Mouse (Mus musculus): ENCODE data around the gene Gm26920. TPM values are rescaled to one million over a fixed set of nuclear protein-coding genes. Genes with fewer than 3 reads are reported as not detected.

Gm26920 gene
- polyA plus RNA-seq, 1 experiment from 2014 or later: 1.9 TPM

- peaks cover 64% of the 10 kb centered on the region for H3K36me3 ChIP-seq
- H3K4me1 ChIP-seq: 0 out of 2 replicates have a peak, but pooled peaks cover 4% of the 10 kb centered on the region
- H3K4me2 ChIP-seq: no peak overlapping the region
- ATAC-seq (ENCODE audit: low FRiP score): no peak
- H3K27me3 ChIP-seq (replicated peaks): no peaks in the 10 kb centered on the region
- WGBS: 90% methylated on average over 6 of the region's 6 CpGs
- H3K27ac ChIP-seq (replicated peaks): no peak overlapping the region
- no peak overlapping the region for H3K9ac ChIP-seq (replicated peaks)
- no peaks in the 10 kb centered on the region for H3K9me3 ChIP-seq (replicated peaks)
- no peak overlapping the region for H3K4me3 ChIP-seq (replicated peaks)
Observed at GRCm38 (mm10) chr7:30017226-30017625, 73.0 kb downstream of the Gm26920 start.

GRCm38 (mm10) chr7:30012956-30013363 is 77.2 kb downstream of the Gm26920 start:
- WGBS: 67% methylated on average over 4 of the region's 4 CpGs
- ATAC-seq (ENCODE audit: low FRiP score): peak; percentile 48; the same call in 1 of the 2 replicates
- Histone ChIP-seq H3K27me3 (replicated peaks) (no peaks in the 10 kb centered on the region), H3K4me2 (no peak overlapping the region), H3K9ac (replicated peaks) (no peak overlapping the region), H3K36me3 (peaks cover 36% of the 10 kb centered on the region), H3K27ac (replicated peaks) (no peak overlapping the region), H3K4me3 (replicated peaks) (no peak overlapping the region), H3K9me3 (replicated peaks) (no peaks in the 10 kb centered on the region), H3K4me1 (peaks cover 24% of the 10 kb centered on the region)

- Histone ChIP-seq H3K4me2 (no peak overlapping the region), H3K9ac (replicated peaks) (no peak overlapping the region), H3K36me3 (peaks cover 19% of the 10 kb centered on the region), H3K9me3 (replicated peaks) (no peaks in the 10 kb centered on the region), H3K27me3 (replicated peaks) (no peaks in the 10 kb centered on the region), H3K27ac (replicated peaks) (0 out of 2 replicates have a peak overlapping the region, but pooled peaks have one; percentile 45), H3K4me1 (peaks cover 24% of the 10 kb centered on the region), H3K4me3 (replicated peaks) (no peak overlapping the region)
- no peak for ATAC-seq (ENCODE audit: low FRiP score)
- 71% methylated on average over 10 of the region's 10 CpGs for WGBS
Observed at GRCm38 (mm10) chr7:30010551-30011195, 79.5 kb downstream of the Gm26920 start.

- no peaks in the 10 kb centered on the region for H3K9me3 ChIP-seq (replicated peaks)
- H3K4me1 ChIP-seq: peaks cover 24% of the 10 kb centered on the region
- H3K4me3 ChIP-seq (replicated peaks): 0 out of 2 replicates have a peak overlapping the region, but pooled peaks have one; percentile 2
- peak; percentile 62; the same call in 1 of the 2 replicates for ATAC-seq (ENCODE audit: low FRiP score)
- H3K27ac ChIP-seq (replicated peaks): peak overlapping the region; percentile 45
- WGBS: 28% methylated on average over 21 of the region's 21 CpGs
- H3K4me2 ChIP-seq: peak overlapping the region; percentile 39
- peaks cover 17% of the 10 kb centered on the region for H3K36me3 ChIP-seq
- no peak overlapping the region for H3K9ac ChIP-seq (replicated peaks)
- no peaks in the 10 kb centered on the region for H3K27me3 ChIP-seq (replicated peaks)
Observed at GRCm38 (mm10) chr7:30009321-30010085, 80.7 kb downstream of the Gm26920 start.

GRCm38 (mm10) chr7:30008020-30008690 is 82.1 kb downstream of the Gm26920 start:
- no peak overlapping the region for H3K9ac ChIP-seq (replicated peaks)
- peaks cover 9% of the 10 kb centered on the region; the same call in 1 of the 2 replicates for H3K36me3 ChIP-seq
- H3K4me2 ChIP-seq: no peak overlapping the region
- ATAC-seq (ENCODE audit: low FRiP score): no peak
- no peak overlapping the region for H3K4me3 ChIP-seq (replicated peaks)
- H3K9me3 ChIP-seq (replicated peaks): no peaks in the 10 kb centered on the region
- peaks cover 22% of the 10 kb centered on the region for H3K4me1 ChIP-seq
- no peaks in the 10 kb centered on the region for H3K27me3 ChIP-seq (replicated peaks)
- WGBS: 79% methylated on average over 6 of the region's 6 CpGs
- no peak overlapping the region for H3K27ac ChIP-seq (replicated peaks)

GRCm38 (mm10) chr7:30007601-30008000 is 82.6 kb downstream of the Gm26920 start:
- no peak for ATAC-seq (ENCODE audit: low FRiP score)
- Histone ChIP-seq H3K27me3 (replicated peaks) (no peaks in the 10 kb centered on the region), H3K4me1 (peaks cover 20% of the 10 kb centered on the region), H3K27ac (replicated peaks) (no peak overlapping the region), H3K4me3 (replicated peaks) (no peak overlapping the region), H3K9me3 (replicated peaks) (no peaks in the 10 kb centered on the region), H3K4me2 (no peak overlapping the region), H3K9ac (replicated peaks) (no peak overlapping the region), H3K36me3 (peaks cover 9% of the 10 kb centered on the region; the same call in 1 of the 2 replicates)
- 96% methylated on average over 1 of the region's 1 CpGs for WGBS

Small RNA genes within 50 kb of the gene (microRNA-seq; reads per million reads assigned to microRNA genes)
- not detected for gene Gm23368

Other genes starting within 250 kb of the Gm26920 start
- 10.6 and 12.3 TPM in 2 replicates for gene Zfp940, start 236.7 kb downstream of the Gm26920 start, polyA plus RNA-seq (2015; fragmentation: Nextera tagmentation; extraction: Ambion mirVana)
- 19.4 and 20.5 TPM in 2 replicates for gene Zfp420, start 230.4 kb downstream of the Gm26920 start, polyA plus RNA-seq (2015; fragmentation: Nextera tagmentation; extraction: Ambion mirVana)
- gene Zfp27, start 183.8 kb downstream of the Gm26920 start, polyA plus RNA-seq (2015; fragmentation: Nextera tagmentation; extraction: Ambion mirVana): 12.6 and 14.2 TPM in 2 replicates
- 5.1 and 6.1 TPM in 2 replicates for gene Zfp383, start 182.2 kb downstream of the Gm26920 start, polyA plus RNA-seq (2015; fragmentation: Nextera tagmentation; extraction: Ambion mirVana)
- gene Zfp74, start 136.3 kb downstream of the Gm26920 start, polyA plus RNA-seq (2015; fragmentation: Nextera tagmentation; extraction: Ambion mirVana): 20.0 and 20.2 TPM in 2 replicates
- gene Zfp568, start 106.5 kb downstream of the Gm26920 start, polyA plus RNA-seq (2015; fragmentation: Nextera tagmentation; extraction: Ambion mirVana): 5.1 and 6.9 TPM in 2 replicates
- gene Zfp14, start 39.0 kb downstream of the Gm26920 start, polyA plus RNA-seq (2015; fragmentation: Nextera tagmentation; extraction: Ambion mirVana): 8.4 and 11.2 TPM in 2 replicates
- 10.6 and 10.9 TPM in 2 replicates for gene Zfp82, start 17.5 kb downstream of the Gm26920 start, polyA plus RNA-seq (2015; fragmentation: Nextera tagmentation; extraction: Ambion mirVana)
- 13.2 and 15.6 TPM in 2 replicates for gene Zfp566, start 117 bp upstream of the Gm26920 start, polyA plus RNA-seq (2015; fragmentation: Nextera tagmentation; extraction: Ambion mirVana)
- gene Zfp260, start 4.4 kb upstream of the Gm26920 start, polyA plus RNA-seq (2015; fragmentation: Nextera tagmentation; extraction: Ambion mirVana): 78.0 and 82.0 TPM in 2 replicates
- 20.4 and 20.9 TPM in 2 replicates for gene Zfp382, start 31.5 kb upstream of the Gm26920 start, polyA plus RNA-seq (2015; fragmentation: Nextera tagmentation; extraction: Ambion mirVana)
- gene Zfp146, start 79.3 kb upstream of the Gm26920 start, polyA plus RNA-seq (2015; fragmentation: Nextera tagmentation; extraction: Ambion mirVana): 11.3 and 12.4 TPM in 2 replicates
- 5.7 and 5.9 TPM in 2 replicates for gene Cox7a1, start 93.7 kb upstream of the Gm26920 start, polyA plus RNA-seq (2015; fragmentation: Nextera tagmentation; extraction: Ambion mirVana)
- 88.7 and 88.9 TPM in 2 replicates for gene Capns1, start 108.4 kb upstream of the Gm26920 start, polyA plus RNA-seq (2015; fragmentation: Nextera tagmentation; extraction: Ambion mirVana)
- 165 and 194 TPM in 2 replicates for gene Polr2i, start 141.5 kb upstream of the Gm26920 start, polyA plus RNA-seq (2015; fragmentation: Nextera tagmentation; extraction: Ambion mirVana)
- gene Tbcb, start 141.9 kb upstream of the Gm26920 start, polyA plus RNA-seq (2015; fragmentation: Nextera tagmentation; extraction: Ambion mirVana): 405 and 478 TPM in 2 replicates
- gene Ovol3, start 145.3 kb upstream of the Gm26920 start, polyA plus RNA-seq (2015; fragmentation: Nextera tagmentation; extraction: Ambion mirVana): 0.26 TPM in 1 of 2 replicates, not detected in the other
- gene Thap8, start 189.7 kb upstream of the Gm26920 start, polyA plus RNA-seq (2015; fragmentation: Nextera tagmentation; extraction: Ambion mirVana): 0.86 and 0.93 TPM in 2 replicates
- 2.6 and 5.5 TPM in 2 replicates for gene Wdr62, start 190.0 kb upstream of the Gm26920 start, polyA plus RNA-seq (2015; fragmentation: Nextera tagmentation; extraction: Ambion mirVana)
- gene Clip3, start 201.3 kb upstream of the Gm26920 start, polyA plus RNA-seq (2015; fragmentation: Nextera tagmentation; extraction: Ambion mirVana): 82.4 and 89.7 TPM in 2 replicates
- gene Alkbh6, start 218.3 kb upstream of the Gm26920 start, polyA plus RNA-seq (2015; fragmentation: Nextera tagmentation; extraction: Ambion mirVana): 131 and 141 TPM in 2 replicates
- gene Syne4, start 224.4 kb upstream of the Gm26920 start, polyA plus RNA-seq (2015; fragmentation: Nextera tagmentation; extraction: Ambion mirVana): 18.9 and 24.7 TPM in 2 replicates
- gene E130208F15Rik, start 231.3 kb upstream of the Gm26920 start, polyA plus RNA-seq (2015; fragmentation: Nextera tagmentation; extraction: Ambion mirVana): not detected in 2 replicates
- gene Sdhaf1, start 233.5 kb upstream of the Gm26920 start, polyA plus RNA-seq (2015; fragmentation: Nextera tagmentation; extraction: Ambion mirVana): 16.0 and 16.7 TPM in 2 replicates

Measured in neural tube, embryonic 15.5 days (tissue).